8 mouse cellular contexts compared by ENCODE assay signal in genomic region chr17:25868601-25869191, GRCm38 (mm10). TPM values are rescaled to one million over a fixed set of nuclear protein-coding genes. Genes with fewer than 3 reads are reported as not detected.
DNase-seq lines count a peak whose midpoint lies in the region; ATAC-seq and TF ChIP-seq lines count a peak whose summit lies in the region.

Mcrip2 (minus strand) TSS chr17:25868764.

- H3K27me3 ChIP-seq in forebrain, embryonic 16.5 days (replicated peaks; ENCODE audit: control insufficient read depth, insufficient read depth, low read length), result no peaks in the 10 kb centered on the region
- H3K27me3 ChIP-seq in lung, embryonic 14.5 days (ENCODE audit: insufficient read depth, low read length), result no peaks in the 10 kb centered on the region

- H3K9ac ChIP-seq in forebrain, embryonic 16.5 days (replicated peaks; ENCODE audit: low read depth, low read length), result peak within 1 kb of the TSS; percentile 68
- H3K9ac ChIP-seq in lung, embryonic 14.5 days, result peak within 1 kb of the TSS; percentile 56

- peaks cover 11% of the 10 kb centered on the region for H3K4me1 ChIP-seq in forebrain, embryonic 16.5 days (replicated peaks; ENCODE audit: control insufficient read depth, insufficient read depth, low read length)
- H3K4me1 ChIP-seq in lung, embryonic 14.5 days (ENCODE audit: insufficient read depth), result 0 out of 2 replicates have a peak, but pooled peaks cover 3% of the 10 kb centered on the region

- H3K9me3 ChIP-seq in forebrain, embryonic 16.5 days (ENCODE audit: control insufficient read depth, low read length), result no peaks in the 10 kb centered on the region
- H3K9me3 ChIP-seq in lung, embryonic 14.5 days (ENCODE audit: low read depth, low read length), result no peaks in the 10 kb centered on the region

- TF ChIP-seq CTCF in layer of hippocampus, adult 2 months (conservative IDR thresholded peaks at IDR 0.05), result peak; percentile 28
- TF ChIP-seq CTCF in lung, embryonic 14.5 days (IDR thresholded peaks at IDR 0.05; ENCODE audit: low read depth), result peak; percentile 26; the same call in 1 of the 2 replicates

- H3K36me3 ChIP-seq in forebrain, embryonic 16.5 days (ENCODE audit: control insufficient read depth, insufficient read depth), result no peaks in the 10 kb centered on the region
- H3K36me3 ChIP-seq in lung, embryonic 14.5 days (ENCODE audit: insufficient read depth), result no peaks in the 10 kb centered on the region

- H3K27ac ChIP-seq in forebrain, embryonic 16.5 days (ENCODE audit: low read length), result peak within 1 kb of the TSS; percentile 54; the same call in 1 of the 2 replicates
- peak within 1 kb of the TSS; percentile 94 for H3K27ac ChIP-seq in layer of hippocampus, adult 2 months
- H3K27ac ChIP-seq in lung, embryonic 14.5 days (ENCODE audit: low read depth), result peak within 1 kb of the TSS; percentile 48; the same call in 1 of the 2 replicates

- peak; percentile 91 for ATAC-seq in forebrain, embryonic 16.5 days
- ATAC-seq in lung, embryonic 14.5 days (ENCODE audit: insufficient read depth), result peak; percentile 91

- H3K4me3 ChIP-seq in forebrain, embryonic 16.5 days (replicated peaks; ENCODE audit: low read length), result peak within 1 kb of the TSS; percentile 71
- H3K4me3 ChIP-seq in layer of hippocampus, adult 2 months, result peak within 1 kb of the TSS; percentile 70
- H3K4me3 ChIP-seq in lung, embryonic 14.5 days (ENCODE audit: low read depth, low read length), result peak within 1 kb of the TSS; percentile 80

- intact Hi-C loops in heart, postnatal 25 days (cut with DNase I), result loop anchor here (5.0 kb wide), 1 partner anchor 36 kb away; the partner anchor contains the start of gene Stub1

- WGBS in forebrain, embryonic 16.5 days, result under 1% methylated on average over 24 of the region's 24 CpGs
- under 1% methylated on average over 24 of the region's 24 CpGs for WGBS in lung, embryonic 14.5 days

- DNase-seq in ES-CJ7 (ENCODE audit: low read depth, low spot score), result peak; percentile 74
- DNase-seq in c-Kit-positive CD71-positive TER-119-positive erythroid progenitor cells, embryonic 14.5 days (ENCODE audit: low spot score), result peak; percentile 30
- DNase-seq in heart, postnatal 25 days (ENCODE audit: low spot score), result peak; percentile 76
- DNase-seq in layer of hippocampus, adult 2 months (ENCODE audit: low spot score in 2 of 2), result peak; percentile 85 to 87
- peak; percentile 90 for DNase-seq in lung, embryonic 14.5 days
- DNase-seq in ovary, postnatal 14 days (ENCODE audit: low spot score), result peak; percentile 70
- DNase-seq in thymus, postnatal 25 days, result peak; percentile 78

- H3K4me2 ChIP-seq in forebrain, embryonic 16.5 days (ENCODE audit: low read length), result peak within 1 kb of the TSS; percentile 98
- H3K4me2 ChIP-seq in lung, embryonic 14.5 days, result peak within 1 kb of the TSS; percentile 98

RNA-seq across cellular contexts. Expression of gene Mcrip2, which starts in this region (rescaled TPM):
- 12.1 and 17.3 TPM in 2 replicates for polyA plus RNA-seq in forebrain, embryonic 16.5 days (2015; fragmentation: Nextera tagmentation; extraction: Ambion mirVana)
- 100 to 1,000 TPM; 261 to 270 TPM for total RNA-seq in heart, postnatal 25 days (2021)
- total RNA-seq in layer of hippocampus, adult 2 months (2021), result 10 to 100 TPM; 20.9 to 21.6 TPM
- polyA plus RNA-seq in lung, embryonic 14.5 days (2014; fragmentation: Nextera tagmentation; extraction: Ambion mirVana), result 17.7 and 17.9 TPM in 2 replicates

Comparison
In these comparisons a context has a peak if more than half of its experiments do, and no peak if none do; other contexts are left out.
1. Peak in every context shown above with its lines: DNase-seq, ATAC-seq, H3K4me3 ChIP-seq and H3K27ac ChIP-seq.
2. RNA of gene Mcrip2 (total RNA-seq): 261 to 270 TPM in heart, postnatal 25 days; 20.9 to 21.6 TPM in layer of hippocampus, adult 2 months; every median in the first group is over 10 times any median in the second.
3. DNase-seq: peak in every context shown above with its lines; median percentile 90 in lung, embryonic 14.5 days; 86 in layer of hippocampus, adult 2 months; 78 in thymus, postnatal 25 days; 76 in heart, postnatal 25 days; 74 in ES-CJ7; 70 in ovary, postnatal 14 days; 30 in c-Kit-positive CD71-positive TER-119-positive erythroid progenitor cells, embryonic 14.5 days.